Mouse (Mus musculus): ENCODE data around the gene Slx4ip. TPM values are rescaled to one million over a fixed set of nuclear protein-coding genes. Genes with fewer than 3 reads are reported as not detected.

The Slx4ip gene
- polyA plus RNA-seq, 1 experiment: 1.1 TPM

GRCm38 (mm10) chr2:136936391-136937288 lies 45.6 kb downstream of the Slx4ip start:
- Histone ChIP-seq H3K79me2 (ENCODE audit: control insufficient read depth, insufficient read depth) (no peaks in the 10 kb centered on the region), H3K79me3 (ENCODE audit: low read depth) (peaks cover 4% of the 10 kb centered on the region), H3K27me3 (ENCODE audit: control insufficient read depth, insufficient read depth, insufficient read length) (no peaks in the 10 kb centered on the region), H3K36me3 (ENCODE audit: control insufficient read depth, insufficient read depth) (no peaks in the 10 kb centered on the region), H3ac (ENCODE audit: control insufficient read depth, insufficient read length, low read depth) (no peak overlapping the region), H3K4me3 (ENCODE audit: insufficient read depth, poor library complexity, severe bottlenecking) (no peak overlapping the region)
- TF ChIP-seq MAX (IDR thresholded peaks at IDR 0.05) (no peak), CEBPB (IDR thresholded peaks at IDR 0.05; ENCODE audit: low read depth) (no peak), MYOG (IDR thresholded peaks at IDR 0.05; ENCODE audit: control insufficient read depth, extremely low read depth, insufficient read length) (no peak)

DNA sequence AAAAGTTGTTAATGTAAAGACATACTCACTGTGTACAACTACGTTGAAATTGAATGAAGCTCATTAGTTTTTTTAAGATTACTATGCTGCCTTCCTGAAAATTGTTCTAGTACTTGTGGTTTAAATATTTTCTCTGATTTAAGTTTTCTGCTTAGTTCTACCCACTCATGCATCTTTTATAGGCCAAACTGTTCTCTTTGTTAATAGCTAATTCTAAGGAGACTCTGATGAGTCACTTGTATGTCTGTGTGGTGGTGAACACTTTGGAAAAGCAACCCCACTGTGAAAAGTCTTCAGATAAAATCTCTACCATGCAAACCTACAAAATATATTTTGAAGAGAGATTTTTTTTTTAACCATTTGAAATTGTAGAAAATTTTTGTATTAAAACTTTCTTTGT lies 47.2 kb downstream of the Slx4ip start:
- H3K27me3 ChIP-seq (ENCODE audit: control insufficient read depth, insufficient read depth, insufficient read length): no peaks in the 10 kb centered on the region
- no peak for TF ChIP-seq MAX (IDR thresholded peaks at IDR 0.05)
- TF ChIP-seq CEBPB (IDR thresholded peaks at IDR 0.05; ENCODE audit: low read depth): no peak
- no peak for TF ChIP-seq CTCF (IDR thresholded peaks at IDR 0.05; ENCODE audit: control insufficient read depth, insufficient read depth, insufficient read length)
- TF ChIP-seq FOSL1 (IDR thresholded peaks at IDR 0.05; ENCODE audit: insufficient read depth, low read length, poor library complexity, severe bottlenecking): no peak
- TF ChIP-seq MYOD1 (IDR thresholded peaks at IDR 0.05; ENCODE audit: control insufficient read depth, insufficient read length, low read depth): no peak
- no peaks in the 10 kb centered on the region for H3K36me3 ChIP-seq (ENCODE audit: control insufficient read depth, insufficient read depth)
- no peaks in the 10 kb centered on the region for H3K79me3 ChIP-seq (ENCODE audit: low read depth)
- H3K4me3 ChIP-seq (ENCODE audit: insufficient read depth, poor library complexity, severe bottlenecking): no peak overlapping the region
- H3ac ChIP-seq (ENCODE audit: control insufficient read depth, insufficient read length, low read depth): no peak overlapping the region
- no peaks in the 10 kb centered on the region for H3K79me2 ChIP-seq (ENCODE audit: control insufficient read depth, insufficient read depth)

DNA sequence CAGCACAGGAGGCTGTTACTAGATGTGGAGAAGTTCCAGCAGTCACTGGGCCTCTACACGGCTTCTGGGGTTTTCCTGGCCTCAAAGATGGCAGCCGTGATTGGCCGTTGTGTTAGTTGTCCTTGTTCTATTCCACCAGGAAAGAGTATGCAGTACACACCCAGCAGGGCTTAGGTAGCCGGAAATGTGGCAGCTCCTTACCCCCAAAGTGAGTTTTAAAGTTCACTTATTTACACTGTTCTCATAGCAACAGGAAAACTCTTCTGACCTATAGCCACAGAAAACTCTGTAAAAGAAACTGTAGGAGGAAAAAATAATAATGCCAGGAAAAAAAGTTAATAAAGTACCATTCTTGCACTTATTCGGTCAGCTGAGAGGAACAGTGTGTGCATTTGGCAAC lies 55.3 kb downstream of the Slx4ip start:
- TF ChIP-seq MAX (IDR thresholded peaks at IDR 0.05) (no peak), MYOG (IDR thresholded peaks at IDR 0.05; ENCODE audit: control insufficient read depth, extremely low read depth, insufficient read length) (no peak), CTCF (IDR thresholded peaks at IDR 0.05; ENCODE audit: control insufficient read depth, insufficient read depth, insufficient read length) (no peak), MYOD1 (IDR thresholded peaks at IDR 0.05; ENCODE audit: control insufficient read depth, insufficient read length, low read depth) (no peak), USF1 (IDR thresholded peaks at IDR 0.05; ENCODE audit: low read depth) (no peak)
- Histone ChIP-seq H3K36me3 (ENCODE audit: control insufficient read depth, insufficient read depth) (no peaks in the 10 kb centered on the region), H3K79me3 (ENCODE audit: low read depth) (no peaks in the 10 kb centered on the region), H3K79me2 (ENCODE audit: control insufficient read depth, insufficient read depth) (no peaks in the 10 kb centered on the region), H3K27me3 (ENCODE audit: control insufficient read depth, insufficient read depth, insufficient read length) (no peaks in the 10 kb centered on the region), H3K4me3 (ENCODE audit: insufficient read depth, poor library complexity, severe bottlenecking) (no peak overlapping the region), H3ac (ENCODE audit: control insufficient read depth, insufficient read length, low read depth) (no peak overlapping the region)

- Histone ChIP-seq H3ac (ENCODE audit: control insufficient read depth, insufficient read length, low read depth) (no peak overlapping the region), H3K79me3 (ENCODE audit: low read depth) (no peaks in the 10 kb centered on the region), H3K36me3 (ENCODE audit: control insufficient read depth, insufficient read depth) (no peaks in the 10 kb centered on the region), H3K4me3 (ENCODE audit: insufficient read depth, poor library complexity, severe bottlenecking) (no peak overlapping the region), H3K27me3 (ENCODE audit: control insufficient read depth, insufficient read depth, insufficient read length) (no peaks in the 10 kb centered on the region), H3K79me2 (ENCODE audit: control insufficient read depth, insufficient read depth) (no peaks in the 10 kb centered on the region)
- TF ChIP-seq CEBPB (IDR thresholded peaks at IDR 0.05; ENCODE audit: low read depth) (no peak), USF1 (IDR thresholded peaks at IDR 0.05; ENCODE audit: low read depth) (no peak), MYOD1 (IDR thresholded peaks at IDR 0.05; ENCODE audit: control insufficient read depth, insufficient read length, low read depth) (no peak), MAX (IDR thresholded peaks at IDR 0.05) (no peak), CTCF (IDR thresholded peaks at IDR 0.05; ENCODE audit: control insufficient read depth, insufficient read depth, insufficient read length) (no peak), MYOG (IDR thresholded peaks at IDR 0.05; ENCODE audit: control insufficient read depth, extremely low read depth, insufficient read length) (no peak), FOSL1 (IDR thresholded peaks at IDR 0.05; ENCODE audit: insufficient read depth, low read length, poor library complexity, severe bottlenecking) (no peak)
Observed at GRCm38 (mm10) chr2:136947500-136947899, 56.5 kb downstream of the Slx4ip start.

DNA sequence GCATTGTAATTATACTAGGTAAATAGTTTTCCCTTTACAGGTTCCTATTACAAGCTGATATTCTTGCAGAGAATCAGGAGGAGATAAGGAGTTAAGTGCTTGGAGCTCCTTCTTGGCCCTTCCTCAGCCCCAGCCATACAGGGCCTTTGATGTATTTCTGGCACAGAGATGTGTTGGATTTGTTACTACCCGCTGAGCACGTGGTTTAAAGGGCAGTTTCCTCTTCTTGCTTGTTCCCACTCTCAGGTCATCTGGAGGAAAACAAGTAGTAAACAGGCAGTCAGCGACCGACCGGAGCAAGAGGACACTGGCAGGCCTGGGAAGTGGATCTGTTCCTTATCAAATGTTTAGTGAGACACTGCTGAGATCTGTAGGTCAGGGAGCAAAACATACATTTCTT lies 56.9 kb downstream of the Slx4ip start:
- Histone ChIP-seq H3K79me3 (ENCODE audit: low read depth) (no peaks in the 10 kb centered on the region), H3K27me3 (ENCODE audit: control insufficient read depth, insufficient read depth, insufficient read length) (no peaks in the 10 kb centered on the region), H3K79me2 (ENCODE audit: control insufficient read depth, insufficient read depth) (no peaks in the 10 kb centered on the region), H3K36me3 (ENCODE audit: control insufficient read depth, insufficient read depth) (no peaks in the 10 kb centered on the region), H3K4me3 (ENCODE audit: insufficient read depth, poor library complexity, severe bottlenecking) (no peak overlapping the region), H3ac (ENCODE audit: control insufficient read depth, insufficient read length, low read depth) (no peak overlapping the region)
- TF ChIP-seq MYOG (IDR thresholded peaks at IDR 0.05; ENCODE audit: control insufficient read depth, extremely low read depth, insufficient read length): no peak
- no peak for TF ChIP-seq USF1 (IDR thresholded peaks at IDR 0.05; ENCODE audit: low read depth)
- no peak for TF ChIP-seq MAX (IDR thresholded peaks at IDR 0.05)
- TF ChIP-seq CEBPB (IDR thresholded peaks at IDR 0.05; ENCODE audit: low read depth): no peak
- no peak for TF ChIP-seq FOSL1 (IDR thresholded peaks at IDR 0.05; ENCODE audit: insufficient read depth, low read length, poor library complexity, severe bottlenecking)
- no peak for TF ChIP-seq CTCF (IDR thresholded peaks at IDR 0.05; ENCODE audit: control insufficient read depth, insufficient read depth, insufficient read length)
- no peak for TF ChIP-seq MYOD1 (IDR thresholded peaks at IDR 0.05; ENCODE audit: control insufficient read depth, insufficient read length, low read depth)

DNA sequence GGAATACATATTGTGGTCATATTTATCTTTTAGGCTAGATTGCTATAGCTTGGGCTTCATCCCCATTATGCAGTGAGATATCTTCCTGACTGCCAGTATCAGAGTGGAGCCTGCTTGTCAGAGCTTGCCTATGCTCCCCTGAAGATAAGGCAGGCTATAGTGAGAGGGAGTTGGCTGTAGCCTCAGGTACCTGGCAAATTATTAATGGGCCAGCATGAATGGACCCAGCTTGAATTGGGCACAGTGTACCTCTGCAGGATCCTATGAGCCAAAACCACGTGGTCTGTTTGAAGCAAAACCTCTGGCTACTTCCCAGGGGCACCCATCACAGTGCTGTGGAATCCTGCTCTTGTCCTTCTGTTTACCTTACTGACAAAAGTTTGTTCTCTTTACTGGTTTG lies 61.2 kb downstream of the Slx4ip start:
- Histone ChIP-seq H3K79me3 (ENCODE audit: low read depth) (no peaks in the 10 kb centered on the region), H3K36me3 (ENCODE audit: control insufficient read depth, insufficient read depth) (no peaks in the 10 kb centered on the region), H3ac (ENCODE audit: control insufficient read depth, insufficient read length, low read depth) (no peak overlapping the region), H3K4me3 (ENCODE audit: insufficient read depth, poor library complexity, severe bottlenecking) (no peak overlapping the region), H3K27me3 (ENCODE audit: control insufficient read depth, insufficient read depth, insufficient read length) (no peaks in the 10 kb centered on the region), H3K79me2 (ENCODE audit: control insufficient read depth, insufficient read depth) (no peaks in the 10 kb centered on the region)
- TF ChIP-seq CEBPB (IDR thresholded peaks at IDR 0.05; ENCODE audit: low read depth): no peak
- TF ChIP-seq CTCF (IDR thresholded peaks at IDR 0.05; ENCODE audit: control insufficient read depth, insufficient read depth, insufficient read length): no peak
- no peak for TF ChIP-seq MYOG (IDR thresholded peaks at IDR 0.05; ENCODE audit: control insufficient read depth, extremely low read depth, insufficient read length)
- TF ChIP-seq USF1 (IDR thresholded peaks at IDR 0.05; ENCODE audit: low read depth): no peak
- no peak for TF ChIP-seq MAX (IDR thresholded peaks at IDR 0.05)
- no peak for TF ChIP-seq FOSL1 (IDR thresholded peaks at IDR 0.05; ENCODE audit: insufficient read depth, low read length, poor library complexity, severe bottlenecking)
- no peak for TF ChIP-seq MYOD1 (IDR thresholded peaks at IDR 0.05; ENCODE audit: control insufficient read depth, insufficient read length, low read depth)
